Mouse (Mus musculus): ENCODE results near the gene Osbpl7. TPM values are rescaled to one million over a fixed set of nuclear protein-coding genes. Genes with fewer than 3 reads are reported as not detected.

Osbpl7 gene
- total and polyA plus RNA-seq, 2 experiments = 1.7 to 2.2 TPM

- H3K36me3 ChIP-seq (ENCODE audit: control insufficient read depth, insufficient read depth, low read length) = no peaks in the 10 kb centered on the region
- peak; percentile 78 for DNase-seq (ENCODE audit: extremely low read depth, low read depth, low spot score)
- H3K4me3 ChIP-seq (ENCODE audit: insufficient read depth, low read depth, low read length) = no peak overlapping the region
- TF ChIP-seq POLR2A (IDR thresholded peaks at IDR 0.05; ENCODE audit: extremely low read depth, insufficient read depth, low read length) = no peak
- TF ChIP-seq CTCF (IDR thresholded peaks at IDR 0.05; ENCODE audit: low read depth, low read length) = no peak
- peaks cover 8% of the 10 kb centered on the region for H3K27me3 ChIP-seq (ENCODE audit: control insufficient read depth, insufficient read depth, low read length)
- no peak overlapping the region for H3K27ac ChIP-seq (replicated peaks; ENCODE audit: insufficient read depth, low read depth, low read length)
- 45% methylated on average over 10 of the region's 10 CpGs for WGBS
- H3K79me2 ChIP-seq (ENCODE audit: control insufficient read depth, insufficient read depth, low read length) = no peaks in the 10 kb centered on the region
- no peak overlapping the region for H3K9ac ChIP-seq (ENCODE audit: low read depth, low read length)
- peaks cover 4% of the 10 kb centered on the region; the same call in 1 of the 2 replicates for H3K4me1 ChIP-seq (ENCODE audit: control insufficient read depth, insufficient read depth, low read length)
Measured at GRCm38 (mm10) chr11:97024977-97025376, 25.5 kb upstream of the Osbpl7 start.

GRCm38 (mm10) chr11:97025721-97026344 lies 24.6 kb upstream of the Osbpl7 start:
- TF ChIP-seq CTCF (IDR thresholded peaks at IDR 0.05; ENCODE audit: low read depth, low read length) (peak; percentile 95), POLR2A (IDR thresholded peaks at IDR 0.05; ENCODE audit: extremely low read depth, insufficient read depth, low read length) (no peak)
- peaks cover 2% of the 10 kb centered on the region; the same call in 1 of the 2 replicates for H3K79me2 ChIP-seq (ENCODE audit: control insufficient read depth, insufficient read depth, low read length)
- WGBS = 12% methylated on average over 17 of the region's 17 CpGs
- H3K9ac ChIP-seq (ENCODE audit: low read depth, low read length) = peak overlapping the region; percentile 52
- peak overlapping the region; percentile 36; the same call in 1 of the 2 replicates for H3K4me3 ChIP-seq (ENCODE audit: insufficient read depth, low read depth, low read length)
- peak; percentile 43 for DNase-seq (ENCODE audit: extremely low read depth, low read depth, low spot score)
- peaks cover 8% of the 10 kb centered on the region for H3K27me3 ChIP-seq (ENCODE audit: control insufficient read depth, insufficient read depth, low read length)
- no peaks in the 10 kb centered on the region for H3K36me3 ChIP-seq (ENCODE audit: control insufficient read depth, insufficient read depth, low read length)
- no peak overlapping the region for H3K27ac ChIP-seq (replicated peaks; ENCODE audit: insufficient read depth, low read depth, low read length)
- peaks cover 5% of the 10 kb centered on the region; the same call in 1 of the 2 replicates for H3K4me1 ChIP-seq (ENCODE audit: control insufficient read depth, insufficient read depth, low read length)

GRCm38 (mm10) chr11:97029686-97030417 lies 20.6 kb upstream of the Osbpl7 start, which contains the start of gene Scrn2:
Gene Scrn2, plus strand, starts transcription at chr11:97029938.
- Histone ChIP-seq H3K4me3 (ENCODE audit: insufficient read depth, low read depth, low read length) (peak within 1 kb of the TSS; percentile 60), H3K36me3 (ENCODE audit: control insufficient read depth, insufficient read depth, low read length) (no peaks in the 10 kb centered on the region; the same call in 1 of the 2 replicates), H3K27ac (replicated peaks; ENCODE audit: insufficient read depth, low read depth, low read length) (peak within 1 kb of the TSS; percentile 62), H3K79me2 (ENCODE audit: control insufficient read depth, insufficient read depth, low read length) (peaks cover 3% of the 10 kb centered on the region; the same call in 1 of the 2 replicates), H3K27me3 (ENCODE audit: control insufficient read depth, insufficient read depth, low read length) (no peaks in the 10 kb centered on the region), H3K9ac (ENCODE audit: low read depth, low read length) (peak within 1 kb of the TSS; percentile 55), H3K4me1 (ENCODE audit: control insufficient read depth, insufficient read depth, low read length) (peaks cover 5% of the 10 kb centered on the region; the same call in 1 of the 2 replicates)
- peak; percentile 75 for DNase-seq (ENCODE audit: extremely low read depth, low read depth, low spot score)
- under 1% methylated on average over 25 of the region's 25 CpGs for WGBS
- TF ChIP-seq POLR2A (IDR thresholded peaks at IDR 0.05; ENCODE audit: extremely low read depth, insufficient read depth, low read length) (peak; percentile 30; the same call in 1 of the 2 replicates), CTCF (IDR thresholded peaks at IDR 0.05; ENCODE audit: low read depth, low read length) (peak; percentile 87)

- no peaks in the 10 kb centered on the region for H3K27me3 ChIP-seq (ENCODE audit: control insufficient read depth, insufficient read depth, low read length)
- H3K4me3 ChIP-seq (ENCODE audit: insufficient read depth, low read depth, low read length) = peak overlapping the region; percentile 60
- no peaks in the 10 kb centered on the region; the same call in 1 of the 2 replicates for H3K36me3 ChIP-seq (ENCODE audit: control insufficient read depth, insufficient read depth, low read length)
- no peak for DNase-seq (ENCODE audit: extremely low read depth, low read depth, low spot score)
- H3K79me2 ChIP-seq (ENCODE audit: control insufficient read depth, insufficient read depth, low read length) = peaks cover 3% of the 10 kb centered on the region; the same call in 1 of the 2 replicates
- 12% methylated on average over 15 of the region's 15 CpGs for WGBS
- peaks cover 4% of the 10 kb centered on the region; the same call in 1 of the 2 replicates for H3K4me1 ChIP-seq (ENCODE audit: control insufficient read depth, insufficient read depth, low read length)
- peak overlapping the region; percentile 55 for H3K9ac ChIP-seq (ENCODE audit: low read depth, low read length)
- no peak for TF ChIP-seq CTCF (IDR thresholded peaks at IDR 0.05; ENCODE audit: low read depth, low read length)
- TF ChIP-seq POLR2A (IDR thresholded peaks at IDR 0.05; ENCODE audit: extremely low read depth, insufficient read depth, low read length) = no peak
- H3K27ac ChIP-seq (replicated peaks; ENCODE audit: insufficient read depth, low read depth, low read length) = peak overlapping the region; percentile 62
Measured at GRCm38 (mm10) chr11:97030426-97030825, 20.0 kb upstream of the Osbpl7 start.

- Histone ChIP-seq H3K79me2 (ENCODE audit: control insufficient read depth, insufficient read depth, low read length) (peaks cover 3% of the 10 kb centered on the region; the same call in 1 of the 2 replicates), H3K27ac (replicated peaks; ENCODE audit: insufficient read depth, low read depth, low read length) (no peak overlapping the region), H3K4me1 (ENCODE audit: control insufficient read depth, insufficient read depth, low read length) (0 out of 2 replicates have a peak, but pooled peaks cover 1% of the 10 kb centered on the region), H3K9ac (ENCODE audit: low read depth, low read length) (no peak overlapping the region), H3K27me3 (ENCODE audit: control insufficient read depth, insufficient read depth, low read length) (no peaks in the 10 kb centered on the region), H3K36me3 (ENCODE audit: control insufficient read depth, insufficient read depth, low read length) (no peaks in the 10 kb centered on the region; the same call in 1 of the 2 replicates), H3K4me3 (ENCODE audit: insufficient read depth, low read depth, low read length) (no peak overlapping the region)
- WGBS = 94% methylated on average over 12 of the region's 12 CpGs
- no peak for TF ChIP-seq POLR2A (IDR thresholded peaks at IDR 0.05; ENCODE audit: extremely low read depth, insufficient read depth, low read length)
- no peak for TF ChIP-seq CTCF (IDR thresholded peaks at IDR 0.05; ENCODE audit: low read depth, low read length)
- no peak for DNase-seq (ENCODE audit: extremely low read depth, low read depth, low spot score)
Measured at GRCm38 (mm10) chr11:97031977-97032376, 18.5 kb upstream of the Osbpl7 start.
